ENCODE assay signal across 9 mouse cellular contexts in the genomic region with DNA sequence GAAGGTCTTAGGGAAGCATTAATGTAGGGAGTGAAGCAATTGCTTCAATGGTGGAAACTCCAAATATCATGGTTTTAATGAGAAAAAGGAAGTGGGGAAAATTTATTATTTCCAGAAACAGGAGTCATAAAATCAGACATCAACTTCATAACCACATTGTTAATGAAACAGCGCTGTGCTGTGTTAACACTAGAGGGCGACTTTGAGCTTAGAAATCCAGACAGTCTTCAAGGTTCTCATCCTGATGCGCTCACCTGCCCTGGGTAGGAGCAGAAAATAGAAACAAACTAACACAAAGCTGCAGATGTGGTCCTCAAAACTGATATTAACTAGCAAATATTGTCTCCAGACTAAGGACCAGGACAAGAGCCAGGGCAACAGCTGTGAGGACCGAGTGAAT. TPM values are rescaled to one million over a fixed set of nuclear protein-coding genes. Genes with fewer than 3 reads are reported as not detected.
A peak's percentile ranks its signal among the peaks of the same experiment; 100 is the strongest.
DNase-seq lines count a peak whose midpoint lies in the region; ATAC-seq and TF ChIP-seq lines count a peak whose summit lies in the region.
"Had no signal": no experiment of that assay in that cellular context is flagged by ENCODE, and none has a peak within 500 bp of the region (broad histone marks: within the 10 kb centered on the region; RNA-seq: fewer than 3 reads in every experiment).

No protein-coding gene starts in this region.

- no peaks in the 10 kb centered on the region for H3K36me3 ChIP-seq in liver, embryonic 11.5 days (ENCODE audit: control insufficient read depth, insufficient read depth, low read length)
- H3K36me3 ChIP-seq in hindbrain, postnatal 0 days (ENCODE audit: insufficient read depth, low read length): no peaks in the 10 kb centered on the region
- H3K36me3 ChIP-seq: heart, embryonic 15.5 days had no signal

- TF ChIP-seq CTCF in hindbrain, postnatal 0 days (IDR thresholded peaks at IDR 0.05; ENCODE audit: low read depth): peak; percentile 84

- no peak overlapping the region for H3K9ac ChIP-seq in liver, embryonic 11.5 days (ENCODE audit: low read depth, low read length)
- no peak overlapping the region for H3K9ac ChIP-seq in hindbrain, postnatal 0 days (replicated peaks; ENCODE audit: low read length)
- H3K9ac ChIP-seq: heart, embryonic 15.5 days had no signal

- H3K4me3 ChIP-seq in liver, embryonic 11.5 days (ENCODE audit: low read depth, low read length): no peak overlapping the region
- no peak overlapping the region for H3K4me3 ChIP-seq in hindbrain, postnatal 0 days (ENCODE audit: low read length)
- H3K4me3 ChIP-seq: heart, embryonic 15.5 days had no signal

- H3K9me3 ChIP-seq in liver, embryonic 11.5 days (ENCODE audit: control insufficient read depth, low read length): no peaks in the 10 kb centered on the region
- H3K9me3 ChIP-seq in hindbrain, postnatal 0 days (ENCODE audit: low read length): no peaks in the 10 kb centered on the region
- H3K9me3 ChIP-seq: heart, embryonic 15.5 days had no signal

- H3K4me2 ChIP-seq in liver, embryonic 11.5 days: no peak overlapping the region
- H3K4me2 ChIP-seq in hindbrain, postnatal 0 days (ENCODE audit: low read depth, low read length): no peak overlapping the region
- H3K4me2 ChIP-seq: heart, embryonic 15.5 days had no signal

- WGBS in liver, embryonic 11.5 days: 18% methylated on average over 4 of the region's 4 CpGs
- WGBS in hindbrain, postnatal 0 days: 15% methylated on average over 4 of the region's 4 CpGs

- no peaks in the 10 kb centered on the region for H3K4me1 ChIP-seq in liver, embryonic 11.5 days (replicated peaks; ENCODE audit: control insufficient read depth, insufficient read depth, low read length)
- H3K4me1 ChIP-seq in hindbrain, postnatal 0 days (ENCODE audit: insufficient read depth, low read length): no peaks in the 10 kb centered on the region
- H3K4me1 ChIP-seq: heart, embryonic 15.5 days had no signal

- DNase-seq in cerebellum, adult 18-20 months: peak; percentile 27 to 35
- no peak for DNase-seq in cerebellum, adult 11-12 months
- peak; percentile 26 for DNase-seq in liver
- DNase-seq in liver, embryonic 11.5 days (ENCODE audit: low spot score): no peak
- DNase-seq in brain, adult 2 months (ENCODE audit: low read depth, low spot score): peak; percentile 76
- DNase-seq in hindbrain, postnatal 0 days (ENCODE audit: low spot score): peak; percentile 88

- H3K27ac ChIP-seq in liver, embryonic 11.5 days (ENCODE audit: low read depth, low read length): no peak overlapping the region
- no peak overlapping the region for H3K27ac ChIP-seq in hindbrain, postnatal 0 days
- H3K27ac ChIP-seq: heart, embryonic 15.5 days had no signal

- peaks cover 3% of the 10 kb centered on the region; the same call in 1 of the 2 replicates for H3K27me3 ChIP-seq in liver, embryonic 11.5 days (replicated peaks; ENCODE audit: control insufficient read depth, insufficient read depth, low read length)
- no peaks in the 10 kb centered on the region for H3K27me3 ChIP-seq in hindbrain, postnatal 0 days (ENCODE audit: insufficient read depth, low read length)
- H3K27me3 ChIP-seq: heart, embryonic 15.5 days had no signal

- no peak for ATAC-seq in liver, embryonic 11.5 days (replicated peaks; ENCODE audit: low FRiP score)
- no peak for ATAC-seq in hindbrain, postnatal 0 days
- ATAC-seq in megakaryocyte, adult 5-6 weeks (ENCODE audit: poor library complexity, severe bottlenecking): peak; percentile 70
- ATAC-seq in frontal cortex, adult (ENCODE audit: low TSS enrichment): no peak

RNA-seq across cellular contexts. Expression of a gene that starts 7.6 kb away (rescaled TPM):
- polyA plus RNA-seq in liver, embryonic 11.5 days (2014; fragmentation: Nextera tagmentation; extraction: Ambion mirVana): 3.9 and 4.1 TPM in 2 replicates
- total RNA-seq in hindbrain, postnatal 0 days (2014; rRNA removed): 1.1 and 3.5 TPM in 2 replicates
- polyA plus RNA-seq in hindbrain, postnatal 0 days (2015; fragmentation: Nextera tagmentation; extraction: Ambion mirVana): 2.9 and 3.1 TPM in 2 replicates
- total RNA-seq in megakaryocyte, adult 5-6 weeks (2015): 145 and 162 TPM in 2 replicates
- 136 and 181 TPM in 2 replicates for total RNA-seq in megakaryocyte, adult 5-6 weeks (2017)

RNA-seq across cellular contexts. Expression of a gene that starts 11.2 kb away (rescaled TPM):
- not detected in 2 replicates for polyA plus RNA-seq in liver, embryonic 11.5 days (2014; fragmentation: Nextera tagmentation; extraction: Ambion mirVana)
- total RNA-seq in hindbrain, postnatal 0 days (2014; rRNA removed): 0.14 and 0.42 TPM in 2 replicates
- polyA plus RNA-seq in hindbrain, postnatal 0 days (2015; fragmentation: Nextera tagmentation; extraction: Ambion mirVana): 0.13 and 0.35 TPM in 2 replicates
- 4.2 and 4.7 TPM in 2 replicates for total RNA-seq in megakaryocyte, adult 5-6 weeks (2015)
- 2.4 and 2.5 TPM in 2 replicates for total RNA-seq in megakaryocyte, adult 5-6 weeks (2017)

RNA-seq across cellular contexts. Expression of a gene that starts 37.7 kb away (rescaled TPM):
- polyA plus RNA-seq in liver, embryonic 11.5 days (2014; fragmentation: Nextera tagmentation; extraction: Ambion mirVana): not detected in 2 replicates
- total RNA-seq in hindbrain, postnatal 0 days (2014; rRNA removed): 1.0 and 1.3 TPM in 2 replicates
- polyA plus RNA-seq in hindbrain, postnatal 0 days (2015; fragmentation: Nextera tagmentation; extraction: Ambion mirVana): 0.95 and 1.4 TPM in 2 replicates
- total RNA-seq in megakaryocyte, adult 5-6 weeks (2015): 193 and 213 TPM in 2 replicates
- total RNA-seq in megakaryocyte, adult 5-6 weeks (2017): 91.8 and 109 TPM in 2 replicates

RNA-seq across cellular contexts. Expression of a gene that starts 46.6 kb away (rescaled TPM):
- 6.6 and 7.4 TPM in 2 replicates for polyA plus RNA-seq in liver, embryonic 11.5 days (2014; fragmentation: Nextera tagmentation; extraction: Ambion mirVana)
- total RNA-seq in hindbrain, postnatal 0 days (2014; rRNA removed): 0.89 and 1.8 TPM in 2 replicates
- polyA plus RNA-seq in hindbrain, postnatal 0 days (2015; fragmentation: Nextera tagmentation; extraction: Ambion mirVana): 3.8 and 6.5 TPM in 2 replicates
- total RNA-seq in megakaryocyte, adult 5-6 weeks (2015): 6.4 and 7.1 TPM in 2 replicates
- 34.2 and 35.9 TPM in 2 replicates for total RNA-seq in megakaryocyte, adult 5-6 weeks (2017)

RNA-seq across cellular contexts. Expression of a gene that starts 52.4 kb away (rescaled TPM):
- 8.4 and 10.3 TPM in 2 replicates for polyA plus RNA-seq in liver, embryonic 11.5 days (2014; fragmentation: Nextera tagmentation; extraction: Ambion mirVana)
- total RNA-seq in hindbrain, postnatal 0 days (2014; rRNA removed): 2.8 and 5.0 TPM in 2 replicates
- 6.5 and 6.9 TPM in 2 replicates for polyA plus RNA-seq in hindbrain, postnatal 0 days (2015; fragmentation: Nextera tagmentation; extraction: Ambion mirVana)
- 230 and 263 TPM in 2 replicates for total RNA-seq in megakaryocyte, adult 5-6 weeks (2015)
- total RNA-seq in megakaryocyte, adult 5-6 weeks (2017): 339 and 455 TPM in 2 replicates

Comparison
In these comparisons a context has a peak if more than half of its experiments do, and no peak if none do; other contexts are left out.
1. DNase-seq: peak in cerebellum, adult 18-20 months (2 of 2), liver (single experiment), brain, adult 2 months (single experiment) and hindbrain, postnatal 0 days (single experiment); none in cerebellum, adult 11-12 months (single experiment) and liver, embryonic 11.5 days (single experiment).
2. RNA of a gene that starts 7.6 kb away (total RNA-seq): 136 to 181 TPM in megakaryocyte, adult 5-6 weeks; 1.1 to 3.5 TPM in hindbrain, postnatal 0 days; every median in the first group is over 10 times any median in the second.
3. RNA of a gene that starts 37.7 kb away (total RNA-seq): 91.8 to 213 TPM in megakaryocyte, adult 5-6 weeks; 1.0 to 1.3 TPM in hindbrain, postnatal 0 days; every median in the first group is over 10 times any median in the second.